Mouse (Mus musculus): ENCODE measurements around the gene Gm6020.

DNA sequence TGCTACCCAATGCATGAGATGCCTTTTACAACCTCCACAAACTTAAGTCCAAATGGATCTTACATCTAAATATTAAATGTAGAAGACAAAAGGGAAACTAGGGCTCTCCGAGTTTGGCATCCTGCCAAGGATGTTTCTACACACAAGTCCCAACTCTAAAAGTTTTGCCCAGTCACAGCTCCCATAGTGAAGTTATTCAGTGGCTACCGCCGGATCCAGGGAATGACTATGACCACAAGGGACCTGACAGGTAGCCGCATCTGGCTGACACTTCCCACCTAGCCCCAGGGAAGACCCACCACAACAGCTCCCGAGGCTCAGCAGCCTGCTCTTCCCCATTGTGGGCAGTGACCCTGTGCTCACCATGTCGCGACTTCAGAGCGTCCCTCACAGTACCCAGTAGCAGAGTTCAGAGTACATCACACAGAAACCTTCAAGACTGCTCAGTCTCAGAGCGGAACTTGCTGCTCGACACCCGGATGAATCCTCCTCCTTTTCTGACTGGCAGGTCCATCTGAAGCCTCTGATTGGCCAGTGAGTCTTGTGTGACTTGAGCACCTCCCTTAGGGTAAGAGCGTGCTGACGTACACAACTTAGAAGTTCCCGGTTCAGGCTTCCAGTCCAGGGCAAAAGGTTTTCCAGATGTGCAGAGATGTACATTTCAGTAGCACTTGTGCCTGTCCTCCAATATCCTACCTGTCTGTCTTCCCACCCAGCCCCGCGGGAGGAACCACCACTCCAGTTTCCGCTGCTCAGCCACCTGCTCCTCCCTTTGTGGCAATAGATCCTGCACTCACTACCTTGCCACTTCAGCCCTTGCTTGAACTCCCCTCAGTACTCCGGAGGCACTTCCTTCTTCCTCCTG, 43.1 kb upstream of the Gm6020 start, which contains the start of gene Zfp950:
- TF ChIP-seq GATA1 (IDR thresholded peaks at IDR 0.05; ENCODE audit: borderline replicate concordance, low read length) (no peak), CTCF (IDR thresholded peaks at IDR 0.05; ENCODE audit: low read depth, low read length) (no peak), GATA2 (IDR thresholded peaks at IDR 0.05; ENCODE audit: borderline replicate concordance, low read depth, low read length) (no peak)
